Mouse (Mus musculus) testis, postnatal 14 days (tissue): ENCODE measurements around the gene Gm12185.
"Not testable (repeated sequence)": the region's sequence is repeated elsewhere in the genome, so short reads cannot be mapped to it uniquely, and the experiment has no call there.

Source experiments
- DNase-seq: peaks from one replicate; pipeline ENCODE4 v3.0.0; 2021; ENCODE audit warnings: low spot score

Gene Gm12185

DNA sequence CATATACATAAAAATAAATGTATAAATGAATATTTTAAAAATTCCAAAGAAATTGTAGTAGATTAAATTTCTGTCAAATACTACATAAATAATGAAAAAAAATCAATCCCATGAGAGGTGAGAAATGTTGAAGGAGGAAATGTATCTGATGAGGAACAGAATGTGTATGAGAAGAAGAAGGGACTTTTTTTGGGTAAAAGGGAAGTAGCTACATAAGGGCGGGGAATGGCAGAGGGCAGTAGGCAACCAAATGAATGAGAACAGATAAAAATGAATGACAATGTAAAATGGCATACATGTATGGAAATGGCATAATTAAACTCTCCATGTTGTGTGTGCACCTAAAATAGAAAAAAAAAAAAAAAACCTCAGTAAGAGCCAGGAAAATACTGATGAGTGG is 78.4 kb downstream of the Gm12185 start:
- no peak for DNase-seq

DNA sequence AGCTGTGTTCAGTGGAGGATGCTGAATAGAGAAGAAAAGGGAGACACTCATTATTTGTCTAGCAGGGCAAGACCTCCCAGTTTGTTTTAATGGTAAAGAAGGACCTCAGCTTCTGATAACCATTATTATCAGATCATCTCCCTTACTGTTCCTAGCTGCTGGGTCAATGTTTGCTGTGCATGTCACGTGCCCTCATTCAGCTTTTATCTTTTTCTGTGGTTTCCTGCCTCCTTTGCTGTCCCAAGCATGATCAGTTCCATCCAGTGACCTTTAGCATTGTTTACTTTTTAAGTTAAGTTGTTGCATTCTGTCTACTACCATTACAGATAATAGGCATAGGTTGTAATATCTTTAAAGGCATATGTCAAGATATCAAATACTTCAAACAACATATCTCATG is 83.6 kb downstream of the Gm12185 start:
- DNase-seq = no peak

DNA sequence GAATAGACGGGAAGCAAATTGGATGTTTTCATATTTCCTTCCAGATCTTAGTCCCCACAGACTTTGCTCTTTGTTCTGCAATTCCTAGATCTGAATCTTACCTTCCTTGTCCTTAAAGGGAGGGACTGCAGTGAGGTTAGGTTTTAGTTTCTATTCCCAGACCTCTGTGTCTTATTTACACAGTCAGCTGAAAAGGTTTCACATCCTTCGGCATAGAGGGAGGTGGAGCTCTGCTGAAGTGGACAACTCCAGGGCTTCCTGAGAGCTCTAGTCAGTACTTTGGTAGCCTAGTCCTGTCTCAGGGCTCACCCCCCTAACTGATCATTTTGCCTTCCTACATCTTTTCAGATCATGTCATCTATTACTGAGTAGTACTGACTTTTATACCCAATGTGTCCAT is 90.0 kb downstream of the Gm12185 start, which contains the start of gene Gm5431:
TSS of gene Gm5431 (minus strand) at position 194 of the 400 bp plus-strand sequence.
- DNase-seq = no peak

DNA sequence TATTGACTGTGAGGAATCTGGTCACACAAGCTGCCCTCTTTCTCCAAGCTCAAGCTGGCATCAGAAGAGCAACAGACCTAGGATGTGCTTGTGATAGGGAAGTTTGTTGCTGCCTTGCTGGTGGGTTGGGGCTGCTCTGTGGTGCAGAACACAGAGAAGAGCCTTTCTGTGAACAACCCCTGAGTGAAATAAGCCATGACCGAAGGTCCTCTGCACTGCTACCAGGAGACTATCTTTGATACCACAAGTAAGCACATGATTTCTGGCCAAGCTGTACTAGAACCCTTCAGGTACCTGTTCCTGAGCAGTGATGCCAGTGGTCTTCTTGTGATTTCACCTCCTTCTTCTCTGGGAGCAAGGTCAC is 90.5 kb downstream of the Gm12185 start:
- not testable (repeated sequence) for DNase-seq

DNA sequence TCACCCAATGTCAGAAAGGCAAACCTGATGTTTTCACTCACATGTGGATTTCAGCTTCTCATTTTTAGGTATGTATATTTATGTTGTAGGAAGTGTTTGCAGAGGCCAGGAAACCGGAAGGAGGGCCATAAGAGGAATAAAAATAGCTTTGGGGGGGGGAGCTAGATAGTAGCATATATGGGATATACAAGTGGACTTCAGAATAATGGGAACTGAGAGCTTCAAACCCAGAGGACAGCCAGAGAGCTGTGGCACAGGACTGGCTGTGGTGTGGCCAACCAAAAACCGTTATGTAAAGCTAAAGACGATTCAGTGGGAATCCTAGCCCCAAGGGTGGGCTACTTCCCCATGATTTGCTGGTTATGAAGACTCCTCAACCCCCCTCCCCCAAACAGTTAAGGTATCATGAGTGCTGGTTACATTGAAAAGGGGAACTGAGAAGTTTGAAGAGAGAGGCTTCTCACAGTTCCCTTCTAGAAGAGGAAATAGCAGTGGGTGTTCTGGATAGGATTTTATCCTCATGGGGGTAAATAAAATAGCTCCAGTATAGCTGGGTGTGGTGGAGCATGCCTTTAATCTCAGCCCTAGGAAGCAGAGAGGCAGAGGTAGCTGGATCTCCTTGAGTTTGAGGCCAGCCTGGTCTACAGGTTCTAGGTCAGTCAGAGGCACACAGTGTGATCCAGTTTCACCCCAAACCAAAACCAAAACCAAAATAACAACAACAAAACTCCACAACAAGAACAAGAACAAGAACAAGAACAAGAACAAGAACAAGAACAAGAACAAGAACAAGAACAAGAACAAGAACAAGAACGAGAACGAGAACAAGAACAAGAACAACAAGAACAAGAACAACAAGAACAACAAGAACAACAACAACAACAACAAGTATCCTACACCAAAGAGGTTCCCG is 91.1 kb downstream of the Gm12185 start:
- not testable (repeated sequence) for DNase-seq

DNA sequence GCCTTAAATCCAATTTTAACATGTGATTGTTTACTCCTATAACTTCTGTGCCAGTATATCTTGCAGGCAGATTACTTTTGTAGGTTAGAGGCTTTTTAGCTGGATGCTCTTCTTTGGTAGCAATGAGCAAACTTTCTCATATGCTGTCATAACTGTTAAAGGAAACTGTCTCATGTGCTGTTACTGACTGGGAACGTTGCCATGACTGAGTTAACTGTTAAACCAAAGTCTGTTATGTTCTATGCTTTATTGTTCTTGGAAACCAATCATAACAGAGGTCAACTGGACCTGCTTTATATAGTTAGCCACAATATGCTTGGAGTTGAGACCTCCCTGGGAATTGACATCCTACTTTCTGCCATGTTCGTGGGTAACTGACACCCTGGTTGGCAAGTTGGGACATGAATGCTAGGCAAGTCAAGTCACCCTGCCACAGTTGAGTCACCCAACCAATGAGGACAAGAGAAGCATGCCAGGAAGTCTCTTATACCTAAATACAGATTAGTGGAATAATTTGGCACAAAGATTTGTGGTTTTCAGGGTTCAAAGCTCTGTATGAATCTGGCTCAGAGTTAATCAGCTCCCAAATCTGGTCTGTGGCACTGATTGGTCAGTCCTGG is 93.1 kb downstream of the Gm12185 start:
- DNase-seq = no peak

DNA sequence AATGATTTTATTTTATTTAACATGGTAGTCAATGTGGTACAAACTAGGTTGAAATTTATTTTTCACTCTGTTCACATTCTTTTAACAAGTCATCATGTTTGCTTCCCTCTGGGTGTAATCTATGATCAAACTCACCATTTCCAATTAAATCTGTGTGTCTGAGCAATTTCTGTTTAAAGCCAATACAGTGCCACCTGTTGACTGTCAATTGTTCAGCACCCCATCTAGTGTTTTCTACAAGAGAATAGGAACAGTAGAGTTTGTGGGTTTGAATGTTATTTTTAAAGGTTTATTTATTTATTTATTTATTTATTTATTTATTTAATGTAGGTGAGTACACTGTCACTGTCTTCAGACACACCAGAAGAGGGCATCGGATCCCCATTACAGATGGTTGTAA is 115.3 kb downstream of the Gm12185 start:
- no peak for DNase-seq

DNA sequence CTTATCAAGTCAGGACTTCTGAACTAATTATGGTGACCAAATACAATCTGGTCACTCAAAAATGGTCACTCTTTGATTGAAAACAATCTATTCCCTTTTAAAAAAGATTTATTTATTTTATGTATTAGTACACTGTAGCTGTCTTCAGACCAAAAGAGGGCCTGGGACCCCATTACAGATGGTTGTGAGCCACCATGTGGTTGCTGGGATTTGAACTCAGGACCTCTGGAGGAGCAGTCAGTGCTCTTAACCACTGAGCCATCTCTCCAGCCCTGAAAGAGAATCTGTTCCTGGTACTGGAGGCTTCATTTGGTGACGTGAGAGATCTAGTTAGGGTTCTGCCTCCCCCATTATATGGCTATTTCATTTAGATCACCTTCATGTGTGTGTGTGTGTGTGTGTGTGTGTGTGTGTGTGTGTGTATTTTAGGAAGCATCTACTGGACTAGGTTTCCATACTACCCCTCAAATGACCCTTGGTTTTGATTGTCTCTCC is 116.6 kb downstream of the Gm12185 start:
- DNase-seq = not testable (repeated sequence)

DNA sequence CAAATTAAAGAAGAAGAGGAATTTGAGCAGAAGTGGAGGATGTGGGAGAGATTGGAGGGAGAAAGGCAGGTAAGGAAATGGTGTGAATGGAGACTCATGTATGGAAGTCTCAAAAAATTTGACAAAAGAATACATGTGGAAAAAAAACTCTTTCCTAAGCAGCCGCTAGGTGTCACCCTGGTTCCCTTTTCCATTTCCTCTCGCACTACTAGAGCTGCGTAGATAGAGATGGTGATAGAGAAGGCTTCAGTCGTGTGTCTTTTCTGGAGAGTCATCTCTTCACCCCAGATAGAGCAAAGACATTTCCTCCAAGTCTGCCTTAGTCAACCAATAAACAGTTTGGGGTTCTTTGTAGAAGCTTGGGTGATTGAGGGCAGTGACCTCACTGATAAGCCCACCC is 117.6 kb downstream of the Gm12185 start:
- DNase-seq = no peak

DNA sequence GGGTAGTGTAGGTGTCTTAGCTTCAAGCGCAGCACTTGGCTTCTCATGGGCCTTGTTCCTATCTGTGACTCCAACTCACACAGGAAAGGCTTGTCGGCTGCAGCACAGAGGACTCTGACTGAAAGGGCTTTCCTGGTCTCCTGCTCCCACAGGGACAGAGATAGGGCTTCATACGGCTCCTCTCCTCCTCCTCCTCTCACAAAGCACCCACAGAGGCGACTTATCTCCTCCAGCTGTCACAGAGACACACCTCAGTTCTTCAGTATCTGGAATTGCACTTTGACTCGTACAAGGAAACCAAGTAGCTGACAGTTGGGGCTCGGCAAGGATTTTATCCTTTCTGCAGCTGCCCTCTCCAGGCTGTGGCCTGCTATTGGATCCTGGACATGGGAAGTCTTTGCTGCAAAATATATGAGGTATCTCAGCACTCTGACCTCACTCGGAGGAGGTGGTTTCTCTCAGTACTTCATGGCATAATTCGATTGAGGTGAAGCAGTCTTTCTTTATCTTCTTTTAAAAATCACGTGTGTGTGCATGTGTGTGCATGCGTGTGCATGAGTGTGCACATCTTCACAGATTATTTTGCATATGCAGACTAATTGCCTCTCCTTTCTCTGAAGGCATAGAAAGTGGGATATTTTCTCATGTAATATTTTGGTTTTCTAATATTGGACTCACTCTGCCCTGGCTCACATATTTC is 118.3 kb downstream of the Gm12185 start:
- DNase-seq = no peak

DNA sequence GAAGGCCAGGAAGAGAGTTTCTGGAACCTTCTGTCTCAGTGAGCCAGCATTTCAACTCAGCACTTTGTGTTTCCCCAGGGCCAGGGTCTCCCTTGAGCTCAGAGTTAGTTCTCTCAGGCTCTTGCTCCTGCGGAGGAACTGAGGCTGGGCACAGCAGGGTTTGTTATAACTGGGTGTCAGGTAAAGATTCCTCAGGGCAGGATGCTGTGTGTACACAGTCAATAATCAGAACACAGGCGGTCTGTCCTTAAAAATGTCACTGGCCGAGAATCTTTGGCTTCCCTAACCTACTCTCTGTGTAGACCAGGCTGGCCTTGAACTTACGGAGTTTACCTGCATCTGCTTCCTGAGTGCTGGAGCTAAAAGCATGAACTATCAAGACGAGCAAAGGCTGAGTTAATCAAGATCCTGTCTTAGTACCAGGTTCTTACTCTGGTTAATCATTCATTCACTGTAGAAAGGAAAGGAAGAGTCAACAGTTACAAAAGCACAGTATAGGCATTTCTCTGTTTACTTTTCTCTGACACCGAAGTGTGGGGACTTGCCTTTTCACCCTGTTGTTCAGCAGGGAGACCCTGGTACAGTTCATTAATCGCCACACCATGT is 119.2 kb downstream of the Gm12185 start:
- DNase-seq = no peak

DNA sequence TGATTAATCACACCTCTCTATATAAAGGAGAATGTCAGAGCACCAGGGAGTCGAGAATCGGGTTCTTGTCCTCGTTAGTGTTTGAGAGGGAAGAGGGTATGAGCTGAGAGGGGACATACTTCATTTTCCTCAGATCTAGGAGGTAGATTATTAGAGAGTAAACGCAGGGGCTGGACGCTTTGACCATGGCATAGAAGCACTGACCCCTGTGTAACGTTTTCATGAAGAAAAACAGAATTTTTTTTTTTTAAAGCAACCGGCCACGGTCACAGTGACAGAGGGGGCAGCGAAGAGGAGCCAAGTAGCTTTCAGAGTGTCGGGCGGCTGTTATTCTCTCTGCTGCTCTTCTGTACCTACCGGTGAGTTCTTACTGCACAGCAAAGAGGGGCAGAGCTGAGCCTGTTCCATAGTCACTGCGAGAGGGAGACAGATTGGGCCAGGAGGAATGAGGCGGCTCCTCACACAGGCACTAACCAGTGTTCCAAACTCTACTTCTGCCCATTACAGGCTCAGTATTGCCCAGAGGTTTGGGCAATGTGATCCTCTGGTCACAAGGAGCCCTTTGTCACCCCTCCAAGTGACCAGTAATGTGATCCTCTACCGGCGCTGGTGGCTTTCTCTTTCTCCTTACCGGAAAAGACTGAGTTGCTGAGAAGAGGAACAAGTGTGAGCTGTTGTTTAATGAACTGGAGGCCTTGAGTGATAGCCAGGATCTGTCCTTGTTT is 120.0 kb downstream of the Gm12185 start:
- DNase-seq = no peak

DNA sequence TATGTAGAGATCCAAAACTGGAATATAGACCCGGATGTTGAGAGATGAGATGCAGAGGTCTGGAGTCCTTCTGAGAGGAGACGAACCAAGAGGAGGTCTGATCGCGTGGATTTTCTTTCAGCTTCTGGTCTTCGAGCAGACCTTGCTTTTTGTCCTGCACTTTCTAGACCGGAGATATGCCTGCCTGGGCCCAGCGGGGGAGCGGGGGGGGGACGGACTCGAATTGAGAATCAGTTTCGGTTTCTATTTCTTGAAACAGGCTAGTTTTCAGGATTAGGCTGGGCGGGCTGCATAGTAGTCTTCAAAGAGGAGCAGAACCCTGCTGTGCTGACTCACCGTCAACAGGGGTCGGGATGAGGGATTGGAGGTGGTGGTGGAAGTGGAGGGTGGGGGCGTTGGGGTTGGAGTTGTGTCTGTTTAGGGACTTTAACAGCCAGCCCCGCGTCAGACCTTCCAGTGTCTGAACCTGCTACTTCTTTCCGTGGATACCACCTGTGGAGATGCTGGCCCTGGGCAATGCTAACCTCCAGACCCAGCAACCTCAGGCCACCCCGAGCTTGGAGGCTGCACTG is 120.7 kb downstream of the Gm12185 start, which contains the start of gene Irgm1:
TSS of gene Irgm1 (minus strand) at position 483 of the 572 bp plus-strand sequence.
- DNase-seq = no peak

DNA sequence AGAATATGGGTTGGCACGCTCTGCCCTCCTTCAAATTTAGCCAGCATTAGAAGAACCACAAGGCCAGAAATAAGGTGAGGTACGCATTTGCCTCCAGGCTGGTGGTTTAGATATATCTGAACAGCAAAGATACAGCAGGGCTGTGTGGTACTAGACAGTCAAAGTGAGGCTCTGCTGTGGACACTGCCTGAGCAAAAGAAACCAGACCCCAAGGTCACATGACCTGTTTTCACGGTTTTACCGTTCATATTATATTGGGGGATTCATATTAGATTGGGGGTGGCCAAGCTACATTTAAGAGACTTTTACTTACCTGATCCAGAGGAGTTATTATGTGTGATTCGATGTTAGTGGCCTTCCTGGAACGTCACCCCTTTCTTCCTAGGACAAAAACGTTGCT is 121.2 kb downstream of the Gm12185 start:
- no peak for DNase-seq

DNA sequence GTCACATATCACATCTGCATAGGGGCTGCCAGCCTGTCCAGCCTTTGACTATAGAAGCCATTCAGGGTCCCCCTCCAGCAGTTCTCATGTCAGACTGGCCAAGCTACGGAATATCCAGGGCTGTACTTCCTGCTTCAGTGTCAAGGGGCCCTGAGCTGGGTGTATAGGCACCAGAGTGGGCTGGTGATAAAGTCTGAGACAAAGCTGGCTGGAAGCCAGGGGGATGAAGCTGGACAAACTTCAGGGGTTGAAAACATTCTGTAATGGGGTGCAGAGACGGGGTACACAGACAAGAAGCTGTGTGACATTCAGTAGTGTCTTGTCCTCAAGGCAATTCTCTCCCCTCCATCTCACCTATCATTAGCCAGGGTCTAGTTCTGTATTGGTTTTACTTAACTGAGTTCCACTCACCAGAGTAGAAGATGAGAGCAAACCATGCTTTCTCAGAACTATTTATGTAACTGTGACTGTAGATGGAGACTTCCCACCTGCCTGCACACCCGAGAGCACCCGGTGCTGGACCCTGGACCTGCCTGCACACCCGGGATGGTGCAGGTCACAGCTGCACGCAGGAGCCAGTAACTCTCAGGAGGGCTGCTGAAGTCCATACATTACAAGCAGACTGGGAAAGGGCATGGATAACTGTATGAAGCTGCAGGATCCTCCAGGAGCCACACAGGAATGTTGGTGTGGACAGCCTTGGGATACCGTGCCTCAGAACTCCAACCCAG is 122.5 kb downstream of the Gm12185 start:
- no peak for DNase-seq

DNA sequence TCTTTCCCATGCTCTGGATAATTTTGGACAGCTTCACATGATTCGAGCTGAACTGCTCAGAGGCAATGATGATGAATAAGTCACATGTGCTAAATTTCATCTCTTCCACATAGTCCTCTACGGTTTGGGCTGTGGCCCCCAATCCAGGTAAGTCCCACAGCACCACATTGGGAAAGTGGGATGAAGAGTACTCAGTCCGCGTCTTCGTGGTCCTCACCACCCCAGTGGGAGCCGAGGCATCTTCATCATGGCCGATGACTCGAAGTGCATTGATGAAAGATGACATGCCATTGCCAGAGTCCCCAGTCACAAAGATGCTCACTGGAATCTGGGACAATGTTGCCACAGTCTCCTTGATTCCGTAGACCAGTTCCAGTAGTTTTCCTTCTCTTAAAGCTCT is 125.5 kb downstream of the Gm12185 start:
- DNase-seq = no peak

DNA sequence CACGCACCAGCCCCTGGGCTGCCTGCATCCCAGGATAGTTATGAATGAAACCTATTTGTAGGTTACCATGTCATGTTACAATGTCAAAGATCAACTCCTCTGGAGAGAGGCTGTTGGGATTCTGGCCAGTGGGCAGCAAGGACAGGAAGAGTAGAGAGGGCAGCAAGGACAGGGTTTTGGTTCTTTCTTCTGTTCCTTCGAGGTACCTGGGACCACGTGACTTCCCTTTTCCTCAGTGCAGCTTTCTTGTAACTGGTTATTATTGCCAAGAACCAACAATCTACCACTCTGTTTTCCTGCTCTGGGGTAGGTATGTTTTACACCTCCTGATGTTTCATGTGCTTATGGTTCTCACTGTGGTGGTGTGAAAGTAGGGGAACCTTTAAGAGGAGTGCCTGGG is 128.2 kb downstream of the Gm12185 start:
- DNase-seq = no peak

DNA sequence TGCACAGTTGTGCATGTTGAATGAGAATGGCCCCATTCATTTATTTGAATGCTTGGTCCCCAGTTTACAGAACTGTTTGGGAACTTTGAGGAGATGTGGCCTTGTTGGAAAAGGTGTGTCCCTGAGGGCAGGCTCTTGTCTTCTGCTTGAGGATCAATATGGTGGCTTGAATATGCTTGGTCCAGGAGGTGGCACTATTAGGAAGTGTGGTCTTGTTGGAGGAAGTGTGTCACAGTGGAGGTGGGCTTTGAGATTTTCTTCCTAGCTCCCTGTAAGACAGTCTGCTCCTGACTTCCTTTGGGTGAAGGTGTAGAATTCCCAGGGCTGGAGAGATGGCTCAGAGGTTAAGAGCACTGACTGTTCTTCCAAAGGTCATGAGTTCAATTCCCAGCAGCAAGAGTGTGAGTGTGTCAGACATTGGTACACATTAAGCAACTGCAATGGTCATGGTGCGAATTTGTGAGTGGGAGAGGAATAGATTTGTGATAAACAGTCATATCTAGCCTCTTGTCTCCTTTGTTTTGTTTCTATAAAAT is 129.2 kb downstream of the Gm12185 start:
- no peak for DNase-seq

DNA sequence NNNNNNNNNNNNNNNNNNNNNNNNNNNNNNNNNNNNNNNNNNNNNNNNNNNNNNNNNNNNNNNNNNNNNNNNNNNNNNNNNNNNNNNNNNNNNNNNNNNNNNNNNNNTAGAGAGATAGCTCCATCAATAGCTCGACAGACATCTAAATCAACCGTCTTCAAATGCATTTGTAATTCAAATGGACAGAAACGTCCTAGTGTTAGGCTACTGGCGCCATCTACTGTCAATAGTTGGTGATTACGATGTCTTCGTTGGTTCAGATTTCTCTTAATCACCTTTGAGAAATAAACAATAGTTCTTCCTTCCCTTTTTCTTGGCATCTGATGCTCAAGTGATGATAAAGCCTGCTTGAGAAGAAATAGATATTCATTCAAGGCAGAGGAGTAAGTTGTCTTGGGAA is 133.0 kb downstream of the Gm12185 start:
- no peak for DNase-seq
